Mouse (Mus musculus): ENCODE measurements around the gene Serpina3c. TPM values are rescaled to one million over a fixed set of nuclear protein-coding genes. Genes with fewer than 3 reads are reported as not detected.
"Not testable (repeated sequence)": the region's sequence is repeated elsewhere in the genome, so short reads cannot be mapped to it uniquely, and the experiment has no call there.

The Serpina3c gene
- polyA plus RNA-seq, 1 experiment from 2014 or later = not detected

- H3K9me3 ChIP-seq (replicated peaks) = no peaks in the 10 kb centered on the region
- no peak overlapping the region for H3K27ac ChIP-seq
- no peak overlapping the region for H3K4me3 ChIP-seq
- H3K4me2 ChIP-seq = no peak overlapping the region
- WGBS (ENCODE audit: insufficient replicate concordance) = 21% methylated on average over 1 of the region's 1 CpGs
- no peak for ATAC-seq
- no peaks in the 10 kb centered on the region for H3K36me3 ChIP-seq
- H3K9ac ChIP-seq = no peak overlapping the region
- no peaks in the 10 kb centered on the region for H3K27me3 ChIP-seq (replicated peaks)
- no peaks in the 10 kb centered on the region for H3K4me1 ChIP-seq
Observed at GRCm38 (mm10) chr12:104142427-104142826, 11.2 kb downstream of the Serpina3c start.

DNA sequence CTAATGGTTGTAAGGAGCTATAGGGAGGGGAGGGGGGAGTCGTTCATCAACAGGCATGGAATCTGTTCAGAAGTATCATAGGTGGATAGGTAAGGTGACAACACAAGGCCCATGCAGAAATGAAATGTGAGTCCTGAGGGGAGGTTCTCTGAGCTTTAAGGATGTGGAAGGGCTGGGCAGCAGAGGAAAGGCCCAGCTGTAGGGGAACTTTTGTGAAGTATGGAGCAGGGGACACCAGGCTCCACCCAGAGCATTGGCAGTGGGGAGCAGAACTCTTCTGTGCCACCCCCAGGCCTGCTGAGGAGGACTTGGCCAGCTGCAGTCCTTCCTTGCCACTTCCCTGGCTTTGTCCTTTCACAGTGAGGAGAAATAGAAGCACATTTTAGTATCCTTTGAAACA lies 12.2 kb downstream of the Serpina3c start:
- no peak for ATAC-seq
- no peak overlapping the region for H3K4me2 ChIP-seq
- 71% methylated on average over 1 of the region's 1 CpGs for WGBS (ENCODE audit: insufficient replicate concordance)

GRCm38 (mm10) chr12:104140543-104141103 lies 13.0 kb downstream of the Serpina3c start:
- no peaks in the 10 kb centered on the region for H3K4me1 ChIP-seq
- H3K27ac ChIP-seq = no peak overlapping the region
- no peaks in the 10 kb centered on the region for H3K27me3 ChIP-seq (replicated peaks)
- H3K4me3 ChIP-seq = no peak overlapping the region
- no peak overlapping the region for H3K4me2 ChIP-seq
- ATAC-seq = no peak
- H3K9ac ChIP-seq = no peak overlapping the region
- no peaks in the 10 kb centered on the region for H3K9me3 ChIP-seq (replicated peaks)
- 59% methylated on average over 4 of the region's 4 CpGs for WGBS (ENCODE audit: insufficient replicate concordance)
- H3K36me3 ChIP-seq = no peaks in the 10 kb centered on the region

More for the DNA sequence above, 12.2 kb downstream of the Serpina3c start:
- no peak overlapping the region for H3K27ac ChIP-seq
- no peak overlapping the region for H3K9ac ChIP-seq
- no peak overlapping the region for H3K4me3 ChIP-seq
- H3K4me1 ChIP-seq = no peaks in the 10 kb centered on the region
- H3K9me3 ChIP-seq (replicated peaks) = no peaks in the 10 kb centered on the region
- H3K27me3 ChIP-seq (replicated peaks) = no peaks in the 10 kb centered on the region
- no peaks in the 10 kb centered on the region for H3K36me3 ChIP-seq

DNA sequence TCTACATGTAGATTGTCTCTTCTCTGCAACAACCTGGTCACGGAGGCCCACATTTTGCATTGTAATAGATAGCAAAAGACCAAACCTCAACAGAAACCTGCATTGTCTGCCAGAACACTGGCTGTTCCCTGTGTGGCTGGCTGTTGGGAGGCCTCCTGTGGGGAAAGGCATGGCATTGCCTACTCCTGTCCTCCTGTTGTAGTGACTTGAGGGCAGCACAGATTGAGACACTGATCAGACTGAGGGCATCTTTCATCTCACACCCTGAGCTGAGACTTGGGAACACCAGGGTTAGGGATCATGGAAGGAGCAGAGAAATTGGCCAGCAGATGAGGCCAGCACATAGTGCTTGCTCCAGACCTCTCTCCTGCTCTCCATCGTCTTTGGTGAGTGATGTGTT lies 15.5 kb downstream of the Serpina3c start:
- no peak for ATAC-seq
- Histone ChIP-seq H3K9me3 (replicated peaks) (no peaks in the 10 kb centered on the region), H3K4me1 (no peaks in the 10 kb centered on the region), H3K27ac (no peak overlapping the region), H3K9ac (no peak overlapping the region), H3K36me3 (no peaks in the 10 kb centered on the region), H3K27me3 (replicated peaks) (no peaks in the 10 kb centered on the region), H3K4me2 (no peak overlapping the region), H3K4me3 (no peak overlapping the region)
- 59% methylated on average over 2 of the region's 2 CpGs for WGBS (ENCODE audit: insufficient replicate concordance)

DNA sequence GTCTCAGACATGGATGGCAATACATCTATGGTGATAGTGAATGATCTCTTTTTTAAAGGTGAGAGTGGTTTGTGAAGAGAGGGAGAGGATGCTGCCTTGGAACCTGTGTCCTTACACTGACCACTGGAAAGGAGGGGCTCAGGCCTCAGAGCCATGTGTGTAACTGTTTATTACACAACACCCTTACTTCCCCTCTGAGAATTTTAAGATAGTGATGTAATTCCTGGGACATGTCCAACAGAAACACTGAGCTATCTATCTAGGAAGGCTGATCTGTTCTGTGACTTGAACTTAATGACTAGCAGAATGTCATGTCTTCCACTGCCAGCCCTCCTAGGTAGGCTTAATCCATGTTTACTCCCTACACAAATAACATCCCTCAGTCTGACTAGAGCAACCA lies 22.6 kb downstream of the Serpina3c start:
- ATAC-seq = no peak
- Histone ChIP-seq H3K4me2 (no peak overlapping the region), H3K27me3 (replicated peaks) (no peaks in the 10 kb centered on the region), H3K4me3 (no peak overlapping the region), H3K27ac (no peak overlapping the region), H3K4me1 (no peaks in the 10 kb centered on the region), H3K9ac (no peak overlapping the region), H3K9me3 (replicated peaks) (no peaks in the 10 kb centered on the region), H3K36me3 (no peaks in the 10 kb centered on the region)

GRCm38 (mm10) chr12:104127696-104128095 lies 26.0 kb downstream of the Serpina3c start, which contains the start of gene Serpina3b:
Serpina3b (plus strand) TSS chr12:104127996.
- Histone ChIP-seq H3K36me3 (no peaks in the 10 kb centered on the region), H3K27me3 (replicated peaks) (no peaks in the 10 kb centered on the region), H3K9ac (no peak within 1 kb of the TSS), H3K4me1 (no peaks in the 10 kb centered on the region), H3K9me3 (replicated peaks) (no peaks in the 10 kb centered on the region), H3K4me3 (no peak within 1 kb of the TSS), H3K27ac (no peak within 1 kb of the TSS), H3K4me2 (no peak within 1 kb of the TSS)
- WGBS (ENCODE audit: insufficient replicate concordance) = 51% methylated on average over 5 of the region's 5 CpGs
- no peak for ATAC-seq

DNA sequence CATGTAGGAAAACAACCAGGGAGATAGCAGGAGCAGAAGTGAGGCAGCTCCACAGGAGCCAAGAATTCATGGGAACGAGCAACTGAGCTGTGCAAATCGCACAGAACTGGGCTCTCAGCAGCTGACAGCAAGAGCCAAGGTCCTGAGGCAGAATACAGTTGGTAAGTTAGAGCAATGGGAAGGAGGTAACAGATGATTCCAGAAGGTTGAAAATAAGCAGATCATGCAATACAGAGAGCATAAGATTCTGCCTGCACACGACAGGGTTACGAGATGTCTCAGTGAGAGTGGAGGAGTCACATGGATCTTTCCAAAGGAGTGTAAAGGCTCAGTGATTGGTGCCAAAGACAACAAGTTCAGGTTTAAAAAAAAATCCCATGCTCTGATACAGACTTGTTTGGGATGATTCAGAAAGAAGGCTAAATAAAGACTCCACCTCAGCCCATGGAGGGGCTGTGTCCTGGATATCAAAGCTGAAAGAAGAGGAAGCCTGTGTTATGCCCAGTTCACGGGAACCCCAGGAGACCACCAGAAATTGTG lies 28.6 kb downstream of the Serpina3c start:
- Histone ChIP-seq H3K9ac (no peak overlapping the region), H3K4me1 (no peaks in the 10 kb centered on the region), H3K4me3 (no peak overlapping the region), H3K9me3 (replicated peaks) (no peaks in the 10 kb centered on the region), H3K27ac (no peak overlapping the region), H3K27me3 (replicated peaks) (no peaks in the 10 kb centered on the region), H3K36me3 (no peaks in the 10 kb centered on the region), H3K4me2 (no peak overlapping the region)
- ATAC-seq = no peak
- WGBS (ENCODE audit: insufficient replicate concordance) = 69% methylated on average over 5 of the region's 5 CpGs

GRCm38 (mm10) chr12:104123996-104124395 lies 29.7 kb downstream of the Serpina3c start:
- H3K4me3 ChIP-seq = no peak overlapping the region
- no peaks in the 10 kb centered on the region for H3K9me3 ChIP-seq (replicated peaks)
- H3K27me3 ChIP-seq (replicated peaks) = no peaks in the 10 kb centered on the region
- WGBS (ENCODE audit: insufficient replicate concordance) = 55% methylated on average over 2 of the region's 2 CpGs
- no peaks in the 10 kb centered on the region for H3K36me3 ChIP-seq
- no peak overlapping the region for H3K9ac ChIP-seq
- no peak for ATAC-seq
- no peak overlapping the region for H3K27ac ChIP-seq
- H3K4me1 ChIP-seq = no peaks in the 10 kb centered on the region
- no peak overlapping the region for H3K4me2 ChIP-seq

GRCm38 (mm10) chr12:104123097-104123496 lies 30.6 kb downstream of the Serpina3c start:
- Histone ChIP-seq H3K4me3 (no peak overlapping the region), H3K27ac (no peak overlapping the region), H3K36me3 (no peaks in the 10 kb centered on the region), H3K9me3 (replicated peaks) (no peaks in the 10 kb centered on the region), H3K4me1 (no peaks in the 10 kb centered on the region), H3K4me2 (no peak overlapping the region), H3K27me3 (replicated peaks) (no peaks in the 10 kb centered on the region), H3K9ac (no peak overlapping the region)
- 29% methylated on average over 1 of the region's 1 CpGs for WGBS (ENCODE audit: insufficient replicate concordance)
- ATAC-seq = no peak

- Histone ChIP-seq H3K9me3 (replicated peaks) (no peaks in the 10 kb centered on the region), H3K4me2 (no peak overlapping the region), H3K27ac (no peak overlapping the region), H3K36me3 (no peaks in the 10 kb centered on the region), H3K4me3 (no peak overlapping the region), H3K27me3 (replicated peaks) (no peaks in the 10 kb centered on the region), H3K4me1 (no peaks in the 10 kb centered on the region), H3K9ac (no peak overlapping the region)
- 46% methylated on average over 3 of the region's 3 CpGs for WGBS (ENCODE audit: insufficient replicate concordance)
- no peak for ATAC-seq
Observed at GRCm38 (mm10) chr12:104114921-104115579, 38.6 kb downstream of the Serpina3c start.

DNA sequence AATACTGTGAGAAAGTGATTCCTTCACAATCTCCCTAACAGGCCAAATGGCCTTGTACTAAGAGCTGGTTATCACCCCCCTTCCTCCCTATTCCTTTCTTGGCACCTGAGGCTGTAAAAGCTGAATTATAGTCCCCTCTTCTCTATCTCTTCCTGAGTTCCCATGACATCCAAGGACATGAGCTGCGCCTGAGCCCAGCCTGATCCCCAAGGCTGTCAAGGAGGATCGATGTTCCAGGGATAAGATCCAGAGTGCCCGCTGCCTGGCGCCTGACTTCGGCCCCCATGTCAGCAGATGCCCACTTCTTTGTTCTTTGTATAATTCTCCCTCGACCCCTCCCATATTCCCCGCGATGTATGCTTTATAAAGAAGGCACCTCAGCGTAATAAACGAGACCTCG lies 41.3 kb downstream of the Serpina3c start, which contains the start of gene Serpina3a:
Gene Serpina3a (plus strand): TSS at position 392 of the 400 bp plus-strand sequence.
- not testable (repeated sequence) for ATAC-seq; H3K36me3 ChIP-seq; H3K4me3 ChIP-seq; H3K27me3 ChIP-seq (replicated peaks); H3K27ac ChIP-seq; H3K9me3 ChIP-seq (replicated peaks); H3K4me1 ChIP-seq; H3K9ac ChIP-seq; H3K4me2 ChIP-seq
- WGBS (ENCODE audit: insufficient replicate concordance) = 77% methylated on average over 11 of the region's 11 CpGs

DNA sequence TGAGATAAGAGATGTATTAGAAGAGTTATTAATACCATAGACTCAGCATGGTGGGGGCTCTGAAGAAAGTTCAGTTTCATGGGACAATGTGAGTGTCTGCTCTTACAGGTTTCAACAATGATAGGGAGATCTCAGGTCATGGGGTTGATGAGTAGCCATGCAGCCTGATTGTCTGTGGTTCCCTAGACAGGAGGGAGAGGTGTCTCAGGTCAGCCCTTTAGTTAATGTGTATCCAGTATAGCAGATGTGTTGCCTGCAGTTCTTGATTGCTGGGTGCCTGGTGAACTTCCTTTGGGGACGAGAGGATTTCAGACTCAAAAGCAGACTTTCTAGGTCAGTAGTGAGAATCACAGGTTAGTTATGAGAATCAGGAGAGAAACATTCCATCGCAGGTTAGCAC lies 45.2 kb downstream of the Serpina3c start:
- ATAC-seq = no peak
- no peaks in the 10 kb centered on the region for H3K4me1 ChIP-seq
- H3K9me3 ChIP-seq (replicated peaks) = no peaks in the 10 kb centered on the region
- H3K36me3 ChIP-seq = no peaks in the 10 kb centered on the region
- H3K9ac ChIP-seq = no peak overlapping the region
- no peak overlapping the region for H3K27ac ChIP-seq
- H3K27me3 ChIP-seq (replicated peaks) = no peaks in the 10 kb centered on the region
- 39% methylated on average over 2 of the region's 2 CpGs for WGBS (ENCODE audit: insufficient replicate concordance)
- no peak overlapping the region for H3K4me2 ChIP-seq
- no peak overlapping the region for H3K4me3 ChIP-seq

- H3K9ac ChIP-seq = no peak overlapping the region
- H3K27me3 ChIP-seq (replicated peaks) = no peaks in the 10 kb centered on the region
- no peaks in the 10 kb centered on the region for H3K4me1 ChIP-seq
- no peak for ATAC-seq
- no peak overlapping the region for H3K27ac ChIP-seq
- H3K4me3 ChIP-seq = no peak overlapping the region
- H3K4me2 ChIP-seq = no peak overlapping the region
- H3K36me3 ChIP-seq = no peaks in the 10 kb centered on the region
- H3K9me3 ChIP-seq (replicated peaks) = no peaks in the 10 kb centered on the region
Observed at GRCm38 (mm10) chr12:104106919-104107318, 46.8 kb downstream of the Serpina3c start.
